Mouse (Mus musculus): Measurements from ENCODE around the gene Adamts8. TPM values are rescaled to one million over a fixed set of nuclear protein-coding genes. Genes with fewer than 3 reads are reported as not detected.

Adamts8 gene
- total RNA-seq (2023), result not detected

GRCm38 (mm10) chr9:30942512-30943313 is at the start of gene Adamts8:
Gene Adamts8, plus strand, starts transcription at chr9:30942562.

GRCm38 (mm10) chr9:30922197-30922894 is 20.0 kb upstream of the Adamts8 start, which contains the start of gene Adamts15:
Gene Adamts15, minus strand, starts transcription at chr9:30922452.

Other genes with a start within 250 kb of the Adamts8 start
- gene Adamts15, start 20.1 kb upstream of the Adamts8 start, total RNA-seq (2023), result not detected
- gene Zbtb44, start 88.1 kb downstream of the Adamts8 start, total RNA-seq (2023), result 10 to 100 TPM; 59.8 to 63.2 TPM
- 10 to 100 TPM; 14.1 to 18.5 TPM for gene St14, start 189.3 kb downstream of the Adamts8 start, total RNA-seq (2023)

All from B cell, adult 67 days (primary cell).